Mouse (Mus musculus): ENCODE data around the gene Gm21885.

The Gm21885 gene

GRCm38 (mm10) chr11:94318056-94318455 is 36.4 kb downstream of the Gm21885 start:
- DNase-seq (ENCODE audit: extremely low spot score, low read depth, low spot score): no peak

- DNase-seq (ENCODE audit: extremely low spot score, low read depth, low spot score): no peak
These were observed 39.6 kb downstream of the Gm21885 start for GRCm38 (mm10) chr11:94320969-94321930.

DNA sequence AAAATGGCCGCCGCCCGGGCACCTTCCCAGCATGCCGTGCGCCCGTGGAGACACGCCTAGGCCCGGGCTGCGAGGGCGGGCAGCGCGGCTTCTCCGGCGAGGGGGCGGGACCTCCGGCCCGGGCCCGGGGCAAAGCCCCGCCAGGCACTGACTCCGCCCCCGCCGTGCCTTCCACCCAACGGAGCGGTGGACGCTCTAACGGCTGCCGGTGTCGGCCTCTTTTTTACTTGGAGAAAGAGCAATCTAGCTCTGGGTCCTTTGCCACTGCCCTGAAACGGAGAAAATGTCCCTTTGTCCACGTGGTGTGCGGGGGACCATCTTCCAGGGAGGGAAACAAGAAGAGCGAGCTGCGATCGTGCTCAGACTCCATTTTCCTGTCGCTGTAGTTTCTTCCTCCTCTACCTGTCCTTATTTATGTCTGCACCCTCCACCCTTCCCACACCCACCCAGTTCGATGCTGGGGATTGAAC is 40.3 kb downstream of the Gm21885 start, which contains the start of gene Luc7l3:
Gene Luc7l3, minus strand, starts transcription at position 58 of the 470 bp plus-strand sequence.
- no peak for DNase-seq (ENCODE audit: extremely low spot score, low read depth, low spot score)

DNA sequence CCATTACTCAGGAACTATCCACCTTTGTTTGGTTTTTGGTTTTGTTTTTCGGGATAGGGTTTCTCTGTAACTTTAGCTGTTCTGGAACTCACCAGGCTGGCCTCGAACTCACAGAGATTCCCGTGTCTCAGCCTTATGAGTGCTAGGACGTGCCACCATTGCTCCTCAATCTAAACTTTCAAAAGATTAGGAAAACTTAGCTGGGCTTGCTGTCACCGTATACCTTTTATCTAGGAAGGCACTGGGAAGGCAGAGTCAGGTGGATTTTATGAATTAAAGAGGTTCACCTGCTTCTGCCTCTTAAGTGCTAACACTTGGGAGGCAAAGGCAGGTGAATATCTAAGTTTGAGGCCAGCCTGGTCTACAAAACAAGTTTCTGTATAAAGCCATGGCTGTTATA is 41.0 kb downstream of the Gm21885 start:
- DNase-seq (ENCODE audit: extremely low spot score, low read depth, low spot score): no peak

DNA sequence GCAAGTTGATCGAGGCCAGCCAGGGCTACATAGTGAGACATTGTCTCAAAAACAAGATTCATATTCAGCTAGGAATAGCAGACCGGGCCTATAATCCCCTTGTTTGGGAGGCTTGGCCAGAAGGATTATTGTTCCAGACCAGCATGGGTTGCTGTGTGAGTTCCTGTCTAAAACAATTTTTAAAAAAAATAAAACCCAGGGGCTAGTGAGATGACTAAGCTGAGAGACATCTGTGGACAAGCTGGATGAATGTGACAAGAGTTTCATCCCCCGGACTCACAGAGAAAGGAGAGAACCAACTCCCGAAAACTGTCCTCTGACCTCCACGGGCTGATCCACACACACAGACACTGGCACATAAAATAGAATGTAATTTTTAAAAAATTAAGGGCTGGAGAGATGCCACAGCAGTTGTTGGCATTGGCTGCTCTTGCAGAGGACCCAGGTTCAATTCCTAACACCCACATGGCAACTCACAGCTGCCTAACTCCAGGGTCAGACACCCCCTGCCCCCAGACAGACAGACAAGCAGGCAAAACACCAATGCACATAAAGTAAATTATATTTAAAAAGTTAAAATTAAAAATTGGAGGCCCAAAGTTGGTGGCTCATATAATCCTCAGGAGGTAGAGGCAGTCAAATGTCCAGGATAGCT is 41.7 kb downstream of the Gm21885 start:
- no peak for DNase-seq (ENCODE audit: extremely low spot score, low read depth, low spot score)

DNA sequence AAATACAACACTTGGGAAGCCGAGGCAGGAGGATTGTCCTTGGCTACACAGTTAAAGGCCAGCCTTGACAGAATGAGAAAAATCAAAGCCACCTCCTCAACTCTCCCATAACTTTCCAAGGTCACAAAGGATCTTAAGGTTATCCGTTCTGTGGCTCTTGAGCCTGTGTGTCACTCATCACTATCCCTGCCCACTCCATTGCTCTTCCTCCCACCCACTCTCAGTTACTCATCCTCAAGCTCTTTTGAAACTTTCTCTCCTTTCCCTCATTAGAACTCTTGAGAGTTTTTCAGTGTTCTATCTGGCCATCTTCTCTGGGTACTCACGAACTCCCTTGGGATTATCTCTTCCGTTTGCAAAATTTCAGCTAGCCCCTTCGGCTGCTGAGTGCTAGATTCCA is 42.9 kb downstream of the Gm21885 start:
- no peak for DNase-seq (ENCODE audit: extremely low spot score, low read depth, low spot score)

DNA sequence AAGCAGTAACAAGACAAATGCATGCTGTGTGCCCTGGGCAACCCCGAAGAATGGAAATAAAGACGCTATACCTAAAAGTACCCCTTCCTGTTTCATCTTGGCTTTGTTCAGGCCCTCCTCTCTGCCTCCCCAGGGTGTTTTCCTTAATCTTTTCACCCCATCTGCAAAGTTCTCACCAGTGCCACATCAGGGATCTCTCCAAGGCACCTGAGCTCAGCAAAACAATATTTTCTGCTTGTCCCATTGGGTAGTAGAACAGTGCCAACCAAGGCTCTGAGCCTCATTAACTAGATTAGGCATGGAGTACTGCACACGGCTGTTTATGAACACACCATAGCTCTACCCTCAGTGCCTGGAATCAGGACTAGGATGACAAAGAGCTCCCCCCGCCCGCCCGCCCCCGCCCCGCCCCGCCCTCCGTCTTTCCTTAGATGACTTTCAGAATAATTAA is 45.3 kb downstream of the Gm21885 start:
- DNase-seq (ENCODE audit: extremely low spot score, low read depth, low spot score): no peak

- DNase-seq (ENCODE audit: extremely low spot score, low read depth, low spot score): peak; percentile 78
These were observed 46.3 kb downstream of the Gm21885 start, which contains the start of gene Ankrd40 for GRCm38 (mm10) chr11:94327693-94328643. TSS of gene Ankrd40 (plus strand) at chr11:94328001.

GRCm38 (mm10) chr11:94328644-94329025 is 47.0 kb downstream of the Gm21885 start:
- DNase-seq (ENCODE audit: extremely low spot score, low read depth, low spot score): no peak

DNA sequence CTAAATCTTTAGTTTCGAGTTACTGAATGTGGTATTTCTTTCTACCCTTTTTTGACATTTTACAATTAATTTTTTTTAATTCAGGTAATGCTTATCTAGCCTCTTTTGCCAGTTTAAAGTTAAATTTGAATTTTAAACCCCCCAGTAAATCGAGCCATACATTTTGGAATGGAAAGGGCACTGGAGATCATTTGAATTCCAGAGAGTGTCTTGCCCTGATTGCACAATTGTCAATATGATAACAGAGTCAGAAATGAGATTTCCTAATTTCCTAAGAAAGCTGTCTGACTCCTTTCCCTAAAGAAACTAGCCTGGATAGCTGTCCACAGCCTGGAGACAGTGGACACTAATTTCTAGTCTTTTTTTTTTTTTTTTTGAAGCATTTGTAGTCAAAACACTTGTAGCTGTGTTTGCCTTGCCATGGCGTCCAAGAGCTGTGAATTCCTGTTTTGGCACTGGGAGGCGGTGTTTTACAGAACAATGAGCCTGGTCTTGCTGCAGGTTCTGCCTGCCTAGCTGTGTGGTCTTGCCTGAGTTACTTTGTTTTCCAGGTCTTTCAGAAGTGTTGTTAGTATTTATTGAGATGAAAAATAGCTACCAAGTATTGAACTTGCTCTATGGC is 47.7 kb downstream of the Gm21885 start:
- DNase-seq (ENCODE audit: extremely low spot score, low read depth, low spot score): no peak

DNA sequence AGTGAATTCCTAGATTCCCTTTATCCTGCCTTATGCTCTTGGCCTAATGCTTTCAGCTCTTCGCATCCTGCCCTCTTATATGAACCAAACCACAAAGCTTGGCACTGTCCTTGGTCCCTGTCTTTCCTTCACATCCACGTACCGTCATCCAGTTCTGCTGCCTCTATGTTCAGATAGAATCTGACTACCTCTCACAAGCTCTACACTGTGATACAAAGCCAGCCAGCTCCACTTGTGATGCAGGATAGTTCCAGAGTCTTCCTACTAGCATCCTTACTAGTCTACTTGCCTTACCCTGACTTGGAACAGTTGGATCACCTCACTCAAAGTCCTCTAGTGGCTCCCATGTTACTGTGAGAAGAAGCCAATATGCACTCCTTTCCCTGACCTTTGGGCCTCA is 48.5 kb downstream of the Gm21885 start:
- DNase-seq (ENCODE audit: extremely low spot score, low read depth, low spot score): no peak

GRCm38 (mm10) chr11:94332726-94333125 is 51.1 kb downstream of the Gm21885 start:
- no peak for DNase-seq (ENCODE audit: extremely low spot score, low read depth, low spot score)

DNA sequence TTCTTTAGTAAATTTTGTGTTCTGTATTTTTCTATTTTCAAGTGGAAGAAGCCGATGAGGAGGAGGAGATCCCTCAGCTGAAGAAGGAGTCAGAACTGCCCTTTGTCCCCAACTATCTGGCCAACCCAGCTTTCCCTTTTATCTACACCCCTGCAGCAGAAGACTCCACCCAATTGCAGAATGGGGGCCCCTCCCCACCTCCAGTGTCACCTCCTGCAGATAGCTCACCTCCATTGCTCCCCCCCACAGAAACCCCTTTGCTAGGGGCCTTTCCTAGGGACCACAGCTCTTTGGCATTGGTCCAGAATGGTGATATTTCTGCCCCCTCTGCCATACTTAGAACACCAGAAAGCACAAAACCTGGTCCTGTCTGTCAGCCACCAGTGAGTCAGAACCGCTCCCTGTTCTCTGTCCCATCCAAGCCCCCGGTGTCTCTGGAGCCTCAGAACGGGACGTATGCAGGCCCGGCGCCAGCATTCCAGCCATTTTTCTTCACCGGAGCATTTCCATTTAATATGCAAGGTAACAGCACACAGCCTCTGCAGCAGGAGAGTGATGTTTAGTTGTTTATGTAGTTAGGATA is 52.8 kb downstream of the Gm21885 start:
- DNase-seq (ENCODE audit: extremely low spot score, low read depth, low spot score): no peak

Measured in hindlimb bud, embryonic 11.5 days (tissue).